Mouse (Mus musculus): ENCODE data around the gene Xrcc4. TPM values are rescaled to one million over a fixed set of nuclear protein-coding genes. Genes with fewer than 3 reads are reported as not detected.

Gene Xrcc4
- total RNA-seq, 1 experiment: 11.5 TPM

DNA sequence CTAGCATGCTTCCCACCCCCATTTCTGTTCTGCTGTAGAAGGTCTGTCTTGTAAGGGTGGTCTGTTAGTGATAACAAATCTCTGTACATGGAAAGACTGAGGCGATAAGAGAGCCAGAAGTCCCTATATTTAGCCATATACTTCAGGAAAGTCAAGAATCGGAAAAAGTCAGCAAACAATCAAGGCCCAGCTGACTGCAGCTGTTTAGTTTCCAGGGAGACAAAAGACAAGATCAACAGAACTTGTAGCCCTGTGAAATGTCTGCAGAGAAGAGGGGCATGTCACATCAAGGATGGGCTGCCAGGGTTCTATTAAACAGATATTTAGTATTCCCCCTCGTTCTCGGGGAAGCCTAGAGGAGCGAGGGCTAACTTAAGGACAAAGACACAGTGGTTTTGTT lies 354.3 kb downstream of the Xrcc4 start:
- in situ Hi-C loops (cut with MboI; ENCODE audit: low sequenced_read_pairs in 2 of 2, unreplicated experiment in 2 of 2): no loop called here
- Histone ChIP-seq H3K4me3 (ENCODE audit: insufficient read depth in 1 of 2, low read depth in 1 of 2, low read length in 2 of 2, poor library complexity in 1 of 2, severe bottlenecking in 1 of 2) (no peak overlapping the region), H3K27ac (ENCODE audit: insufficient read depth, low read depth, low read length, poor library complexity, severe bottlenecking) (no peak overlapping the region), H3K9ac (ENCODE audit: insufficient read depth, low read depth, low read length, poor library complexity, severe bottlenecking) (no peak overlapping the region), H3K4me1 (ENCODE audit: control insufficient read depth in 2 of 2, insufficient read depth in 2 of 2, low read length in 2 of 2, poor library complexity in 1 of 2) (peaks cover 0 to 1% of the 10 kb centered on the region in 2 experiments; a peak in 1 of 4 replicates), H3K9me3 (ENCODE audit: control insufficient read depth, insufficient read depth, low read depth, low read length) (no peaks in the 10 kb centered on the region), H3K36me3 (ENCODE audit: control insufficient read depth, insufficient read depth, low read length, poor library complexity, severe bottlenecking) (no peaks in the 10 kb centered on the region)
- no peak for DNase-seq (ENCODE audit: low read depth, low spot score)
- no peak for TF ChIP-seq HCFC1 (IDR thresholded peaks at IDR 0.05; ENCODE audit: borderline replicate concordance, insufficient read depth, low read length)

DNA sequence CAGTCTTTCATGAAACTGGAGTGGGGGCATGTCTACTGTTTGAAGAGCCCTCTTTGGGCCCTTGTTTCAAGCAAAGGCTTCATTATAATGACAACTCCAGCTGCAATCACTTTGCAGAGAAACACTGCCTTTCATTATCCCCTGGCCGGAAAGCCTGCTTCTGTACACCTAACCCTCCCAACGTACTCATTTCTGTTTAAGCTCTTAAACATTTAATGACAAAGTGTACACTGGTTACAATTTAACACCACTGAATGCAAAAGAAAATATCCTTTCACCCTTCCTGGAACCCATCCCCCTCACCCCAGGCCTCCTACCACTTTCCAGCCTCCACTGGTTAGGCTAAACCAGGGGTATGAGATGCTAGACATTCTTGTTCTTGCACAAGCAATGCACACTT lies 362.9 kb downstream of the Xrcc4 start:
- Histone ChIP-seq H3K9me3 (ENCODE audit: control insufficient read depth, insufficient read depth, low read depth, low read length) (no peaks in the 10 kb centered on the region), H3K4me1 (ENCODE audit: control insufficient read depth in 2 of 2, insufficient read depth in 2 of 2, low read length in 2 of 2, poor library complexity in 1 of 2) (peaks cover 2 to 3% of the 10 kb centered on the region in 2 experiments; a peak in 2 of 4 replicates), H3K36me3 (ENCODE audit: control insufficient read depth, insufficient read depth, low read length, poor library complexity, severe bottlenecking) (no peaks in the 10 kb centered on the region), H3K9ac (ENCODE audit: insufficient read depth, low read depth, low read length, poor library complexity, severe bottlenecking) (no peak overlapping the region), H3K4me3 (ENCODE audit: insufficient read depth in 1 of 2, low read depth in 1 of 2, low read length in 2 of 2, poor library complexity in 1 of 2, severe bottlenecking in 1 of 2) (no peak overlapping the region), H3K27ac (ENCODE audit: insufficient read depth, low read depth, low read length, poor library complexity, severe bottlenecking) (no peak overlapping the region)
- DNase-seq (ENCODE audit: low read depth, low spot score): peak; percentile 6
- in situ Hi-C loops (cut with MboI; ENCODE audit: low sequenced_read_pairs in 2 of 2, unreplicated experiment in 2 of 2): no loop called here
- no peak for TF ChIP-seq CHD2 (IDR thresholded peaks at IDR 0.05; ENCODE audit: low read depth, low read length)
- TF ChIP-seq ZC3H11A (IDR thresholded peaks at IDR 0.05; ENCODE audit: borderline replicate concordance, low read depth, low read length): no peak
- TF ChIP-seq ZNF384 (IDR thresholded peaks at IDR 0.05; ENCODE audit: low read depth, low read length): no peak
- TF ChIP-seq HCFC1 (IDR thresholded peaks at IDR 0.05; ENCODE audit: borderline replicate concordance, insufficient read depth, low read length): no peak
- no peak for TF ChIP-seq MAFK (IDR thresholded peaks at IDR 0.05; ENCODE audit: insufficient read depth, low read depth, low read length)

Other genes starting within 250 kb of the Xrcc4 start
- 28.7 and 35.0 TPM in 2 replicates for gene Tmem167, start 485 bp downstream of the Xrcc4 start, total RNA-seq (2012; rRNA removed)

Data from ES-E14 (cell line).